Mouse (Mus musculus) kidney, adult 8-10 months (tissue): ENCODE measurements around the gene Gm20431.

Experiments
- DNase-seq, 2 experiments: peaks; one replicate each; pipeline ENCODE4 v3.0.0; 2022

Gm20431 gene

DNA sequence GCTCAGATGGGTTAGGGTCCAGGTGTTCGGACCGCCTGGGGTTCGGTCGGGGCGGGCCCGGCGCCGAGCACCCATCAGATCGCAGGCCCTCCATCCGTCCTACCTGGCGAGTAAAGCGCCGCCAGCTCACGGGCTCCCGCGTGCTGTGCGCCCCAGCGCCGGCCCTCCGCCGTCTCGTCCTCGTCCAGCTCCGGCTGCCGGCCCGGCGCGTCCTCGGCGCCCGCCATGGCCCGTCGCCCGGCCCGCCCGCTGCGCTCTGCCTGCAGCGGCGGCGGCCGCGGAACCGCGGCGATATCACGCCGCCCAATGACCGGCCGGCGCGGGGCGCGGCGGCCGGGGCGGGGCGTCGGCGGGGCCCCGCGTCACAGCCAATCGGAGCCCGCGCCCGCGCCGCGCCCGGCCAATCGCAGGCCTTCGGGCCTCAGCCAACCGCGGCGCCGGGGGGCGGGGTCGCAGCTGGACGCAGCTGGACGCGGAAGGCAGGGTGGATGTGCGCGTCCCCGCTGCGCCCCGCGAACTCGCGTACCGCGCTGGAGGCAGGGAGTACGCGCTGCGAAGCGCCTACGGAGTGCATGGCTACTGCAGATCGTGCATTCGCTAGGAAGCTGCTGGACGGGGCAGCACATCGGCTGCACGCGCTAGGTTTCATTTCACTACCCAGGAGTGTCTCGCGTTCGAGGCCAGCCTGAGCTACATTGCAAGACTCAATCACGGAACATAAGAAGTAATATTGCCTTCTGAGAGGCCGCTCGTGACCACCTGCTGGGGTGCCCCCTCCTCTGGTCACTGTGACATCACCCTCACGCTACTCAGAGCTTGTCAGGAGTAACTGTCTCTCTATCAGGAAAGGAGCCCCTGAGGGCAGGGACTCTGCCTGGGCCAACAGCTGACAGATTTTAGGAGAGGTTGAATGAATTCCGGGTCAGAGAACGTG is at the start of gene Gm20431:
Gene Gm20431 (minus strand): TSS at position 227 of the 934 bp plus-strand sequence.
- DNase-seq, result peak; percentile 93 to 94

DNA sequence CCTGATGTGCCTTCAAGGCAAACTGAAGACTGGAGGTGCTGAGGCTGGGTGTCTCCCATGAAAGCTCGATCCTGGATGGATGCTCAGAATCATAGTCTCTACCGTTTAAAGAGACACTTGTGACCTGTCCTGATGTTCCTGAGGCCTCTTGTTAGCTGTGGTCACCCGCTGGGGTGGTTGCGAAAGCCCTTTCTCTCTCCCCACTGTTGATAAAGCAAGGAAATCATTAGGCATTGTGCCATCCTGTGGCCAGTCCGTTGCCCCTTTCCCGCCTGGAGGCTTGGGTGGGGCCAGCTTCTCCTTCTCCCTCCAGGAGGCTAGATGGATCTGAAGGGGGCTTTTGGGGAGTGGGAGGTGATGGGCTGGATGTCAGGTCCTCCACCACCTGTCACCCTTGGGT is 49.3 kb upstream of the Gm20431 start:
- no peak for DNase-seq

- DNase-seq, result no peak
Measured at GRCm38 (mm10) chr2:167709969-167710368, 48.7 kb upstream of the Gm20431 start.

- DNase-seq, result no peak
Measured at GRCm38 (mm10) chr2:167708373-167708772, 47.1 kb upstream of the Gm20431 start.

- no peak for DNase-seq
Measured at GRCm38 (mm10) chr2:167706183-167706939, 45.1 kb upstream of the Gm20431 start.

GRCm38 (mm10) chr2:167704409-167704808 is 43.1 kb upstream of the Gm20431 start:
- DNase-seq, result peak in 1 of 2 experiments; percentile 40

DNA sequence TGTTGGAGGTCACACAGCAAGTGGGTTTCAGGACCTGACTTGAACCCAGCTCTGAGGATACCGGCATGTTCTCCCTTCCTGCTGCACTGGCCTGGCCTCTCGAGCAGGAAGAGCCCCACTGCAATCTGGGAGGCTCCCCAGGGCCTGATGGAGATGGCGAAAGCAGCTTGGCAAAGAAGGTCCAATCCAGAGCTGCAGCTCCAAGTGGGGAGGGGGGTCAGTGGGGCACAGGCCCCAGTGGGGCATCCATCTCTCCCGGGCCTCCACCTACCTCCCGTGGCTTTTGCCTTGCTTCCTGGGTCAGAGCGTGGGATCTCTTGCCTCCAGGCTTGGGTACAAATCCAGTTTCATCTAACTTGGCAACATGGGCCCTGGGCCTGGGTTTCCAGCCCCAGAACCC is 40.8 kb upstream of the Gm20431 start:
- no peak for DNase-seq

DNA sequence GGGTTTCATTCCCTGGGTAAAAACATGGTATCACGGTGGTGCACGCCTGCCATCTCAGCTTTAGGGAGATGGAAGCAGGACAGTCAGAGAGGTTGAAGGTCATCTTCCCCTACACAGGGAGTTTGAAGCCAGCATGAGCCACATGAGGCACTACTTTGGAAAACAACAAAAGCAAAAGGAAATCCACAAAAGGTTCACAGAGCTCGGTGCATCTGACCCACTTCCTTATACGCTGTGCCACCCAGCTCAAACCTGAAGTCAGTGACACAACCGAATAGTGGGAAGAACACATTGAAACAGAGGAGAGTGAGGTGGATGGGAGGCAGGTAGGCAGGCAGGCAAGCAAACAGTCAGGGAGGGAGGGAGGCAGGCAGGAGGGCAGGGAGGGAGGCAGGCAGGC is 40.2 kb upstream of the Gm20431 start:
- DNase-seq, result no peak

- no peak for DNase-seq
Measured at GRCm38 (mm10) chr2:167700018-167700417, 38.7 kb upstream of the Gm20431 start.

DNA sequence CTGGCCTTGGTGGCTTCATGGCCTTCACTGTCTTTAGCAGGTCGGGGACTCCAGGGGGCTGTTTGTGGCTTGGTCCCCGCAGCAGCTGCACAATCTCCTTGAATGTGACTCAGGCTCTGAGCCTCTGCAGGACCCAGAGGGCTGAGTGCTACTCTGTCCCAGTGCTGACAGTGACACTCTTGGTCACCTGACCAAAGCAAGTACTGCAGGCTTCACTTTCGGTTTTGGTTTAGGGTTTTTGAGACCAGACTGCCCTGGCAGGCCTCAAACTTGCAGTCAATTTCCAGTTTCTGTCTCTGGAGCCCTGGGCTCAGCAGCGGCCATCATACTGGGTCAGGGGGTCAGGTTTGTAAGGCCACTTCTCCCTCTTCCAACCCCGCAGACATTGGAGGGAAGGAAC is 36.6 kb upstream of the Gm20431 start:
- DNase-seq, result peak; percentile 63 to 65

GRCm38 (mm10) chr2:167696143-167696542 is 34.8 kb upstream of the Gm20431 start:
- no peak for DNase-seq

DNA sequence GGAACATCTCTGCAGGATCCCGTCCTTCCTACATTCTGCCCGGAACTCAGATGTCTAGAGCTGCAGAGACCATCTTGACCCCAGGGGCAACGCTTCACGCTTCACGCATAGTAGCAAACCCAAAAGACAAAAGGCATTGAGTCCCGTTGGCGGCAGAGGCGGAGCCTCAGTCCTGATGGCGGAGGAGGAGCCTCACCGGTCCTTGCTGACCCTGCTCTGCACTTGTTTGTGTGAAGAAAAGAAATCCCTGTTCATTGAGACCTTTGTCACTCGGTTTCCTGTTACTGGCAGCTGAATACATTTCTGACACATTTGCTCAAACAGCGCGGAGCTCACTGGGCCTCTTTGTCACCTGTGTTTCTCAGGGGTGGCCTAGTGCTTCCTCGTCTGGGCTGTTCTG is 34.2 kb upstream of the Gm20431 start:
- no peak for DNase-seq

GRCm38 (mm10) chr2:167694963-167695362 is 33.7 kb upstream of the Gm20431 start:
- DNase-seq, result no peak

DNA sequence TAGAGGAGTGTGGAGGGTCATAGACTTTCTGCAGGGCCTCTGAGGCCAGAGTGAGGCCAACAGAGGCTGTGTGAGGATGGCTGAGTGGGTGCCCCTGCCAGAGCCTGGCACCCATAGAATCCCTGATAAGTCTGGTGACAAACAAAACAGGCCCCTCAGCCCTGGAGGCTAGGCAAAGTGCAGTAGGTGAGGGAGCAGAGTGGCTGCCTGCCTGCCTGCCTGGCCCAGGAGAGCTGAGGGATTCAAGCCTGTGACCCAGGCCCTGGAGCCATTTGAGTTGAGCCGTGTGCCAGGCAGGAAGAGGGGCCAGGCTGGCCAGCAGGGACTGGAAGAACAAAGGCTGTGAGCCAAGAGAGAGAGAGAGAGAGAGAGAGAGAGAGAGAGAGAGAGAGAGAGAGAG is 32.9 kb upstream of the Gm20431 start:
- DNase-seq, result no peak

DNA sequence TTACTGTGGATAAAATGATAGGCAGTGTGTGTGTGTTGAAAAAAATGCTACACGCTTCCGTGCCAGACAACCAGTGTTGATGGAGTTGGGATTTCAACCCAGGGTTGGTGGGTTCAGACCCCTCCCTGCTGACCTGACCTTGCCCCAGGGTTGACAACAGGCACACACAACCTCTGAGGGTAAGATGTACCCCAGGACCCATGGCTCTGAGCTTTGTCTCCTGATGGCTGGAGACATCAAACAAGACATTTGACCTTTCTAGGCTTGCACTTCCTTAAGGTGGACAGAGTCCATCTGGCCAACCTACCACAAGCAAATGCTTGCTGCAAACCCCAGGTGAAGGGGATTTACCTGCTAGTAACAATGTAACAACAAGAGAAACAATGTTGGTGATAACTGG is 32.2 kb upstream of the Gm20431 start:
- no peak for DNase-seq

DNA sequence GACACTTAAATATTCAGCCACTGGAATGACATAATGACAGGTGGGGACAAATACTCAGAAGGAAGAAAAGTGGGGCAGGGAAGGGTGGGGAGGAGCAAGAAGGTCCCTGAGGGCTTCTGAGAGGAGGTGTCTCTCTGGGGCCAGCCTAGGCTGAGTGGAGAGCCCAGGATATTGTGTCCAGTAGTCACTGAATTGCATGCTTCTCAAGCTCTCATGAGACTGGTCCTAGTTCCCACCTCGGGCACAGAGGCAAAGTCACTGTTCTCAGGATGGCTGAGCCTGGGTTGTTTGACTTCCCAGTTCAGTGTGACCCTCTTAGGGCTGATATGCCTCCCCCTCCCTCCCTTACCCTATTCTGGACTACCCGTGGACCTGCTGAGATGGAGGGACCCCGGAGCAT is 31.5 kb upstream of the Gm20431 start:
- DNase-seq, result no peak

DNA sequence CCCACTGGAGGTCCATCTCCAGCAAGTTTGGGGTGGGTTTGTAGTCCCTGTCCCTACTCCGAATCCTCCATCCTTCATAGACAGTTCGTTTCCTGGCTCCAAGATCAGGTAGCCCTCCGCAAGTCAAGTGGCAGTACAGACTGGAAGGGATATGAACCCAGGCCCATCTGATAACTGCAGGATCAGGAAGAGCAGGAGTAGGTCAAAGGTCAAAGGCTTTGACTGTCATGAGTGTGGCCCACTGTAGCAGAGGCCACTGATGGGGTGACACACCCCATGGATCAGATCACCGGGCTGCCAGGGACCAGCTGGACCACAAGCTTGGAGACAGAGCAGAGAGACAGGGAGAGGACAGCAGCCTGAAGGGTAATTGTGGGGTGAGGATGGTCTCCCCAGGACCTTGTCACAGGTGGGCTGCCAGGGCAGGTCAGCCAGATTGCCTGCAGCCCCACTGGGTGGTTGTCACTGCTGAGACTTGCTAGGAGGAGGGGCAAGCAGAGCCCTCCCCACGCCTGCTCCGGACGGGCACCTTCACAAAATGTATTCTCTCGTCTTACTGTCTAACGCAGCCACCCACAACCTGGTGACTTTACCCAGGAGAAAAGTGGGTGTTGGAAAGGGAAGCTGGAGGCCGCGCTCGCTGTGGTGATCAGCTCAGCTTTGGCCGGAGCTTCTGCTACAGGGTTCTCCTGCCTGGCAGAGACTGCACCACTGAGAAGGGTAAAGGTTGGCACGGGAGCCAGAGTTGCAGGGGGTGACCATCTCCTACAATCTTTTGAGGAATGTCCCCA is 30.8 kb upstream of the Gm20431 start:
- no peak for DNase-seq

DNA sequence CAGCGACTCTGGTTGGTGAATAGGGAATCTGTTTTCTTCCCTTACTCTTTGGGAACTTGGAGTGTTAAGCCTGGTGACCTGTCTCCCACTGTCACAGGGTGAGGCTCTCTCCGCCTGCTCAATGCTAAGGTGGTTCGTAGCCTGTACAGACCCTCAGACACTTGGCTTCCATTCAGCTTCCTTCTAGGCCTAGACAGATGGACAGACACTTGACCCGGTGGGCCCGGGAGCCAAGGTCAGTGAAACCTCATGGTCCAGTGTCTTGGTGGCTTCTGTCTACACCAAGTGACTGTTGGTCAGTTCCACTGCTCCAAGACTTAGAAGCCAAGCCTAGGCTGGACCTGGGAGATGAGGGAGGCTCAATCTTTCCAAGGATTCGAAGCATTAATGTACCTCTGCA is 30.1 kb upstream of the Gm20431 start:
- DNase-seq, result no peak

DNA sequence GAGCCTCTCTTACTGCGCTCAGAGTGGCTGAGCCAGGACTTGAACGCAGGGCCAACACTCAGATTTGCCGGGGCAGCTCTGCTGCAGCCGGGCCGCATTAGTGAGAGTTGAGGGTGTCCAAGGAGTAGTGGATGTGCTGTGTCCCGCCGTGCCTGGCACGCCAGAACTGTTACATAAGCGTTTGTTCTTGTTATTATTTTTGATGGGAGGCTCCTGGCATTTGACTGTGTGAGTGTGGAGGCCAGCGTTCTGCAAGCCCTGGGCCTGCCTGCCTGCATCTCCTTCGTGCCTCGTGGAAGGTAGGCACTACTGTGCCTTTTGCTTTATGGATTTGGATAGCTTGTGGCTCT is 29.6 kb upstream of the Gm20431 start:
- DNase-seq, result peak in 1 of 2 experiments; percentile 62

GRCm38 (mm10) chr2:167690219-167690961 is 29.1 kb upstream of the Gm20431 start:
- DNase-seq, result no peak

DNA sequence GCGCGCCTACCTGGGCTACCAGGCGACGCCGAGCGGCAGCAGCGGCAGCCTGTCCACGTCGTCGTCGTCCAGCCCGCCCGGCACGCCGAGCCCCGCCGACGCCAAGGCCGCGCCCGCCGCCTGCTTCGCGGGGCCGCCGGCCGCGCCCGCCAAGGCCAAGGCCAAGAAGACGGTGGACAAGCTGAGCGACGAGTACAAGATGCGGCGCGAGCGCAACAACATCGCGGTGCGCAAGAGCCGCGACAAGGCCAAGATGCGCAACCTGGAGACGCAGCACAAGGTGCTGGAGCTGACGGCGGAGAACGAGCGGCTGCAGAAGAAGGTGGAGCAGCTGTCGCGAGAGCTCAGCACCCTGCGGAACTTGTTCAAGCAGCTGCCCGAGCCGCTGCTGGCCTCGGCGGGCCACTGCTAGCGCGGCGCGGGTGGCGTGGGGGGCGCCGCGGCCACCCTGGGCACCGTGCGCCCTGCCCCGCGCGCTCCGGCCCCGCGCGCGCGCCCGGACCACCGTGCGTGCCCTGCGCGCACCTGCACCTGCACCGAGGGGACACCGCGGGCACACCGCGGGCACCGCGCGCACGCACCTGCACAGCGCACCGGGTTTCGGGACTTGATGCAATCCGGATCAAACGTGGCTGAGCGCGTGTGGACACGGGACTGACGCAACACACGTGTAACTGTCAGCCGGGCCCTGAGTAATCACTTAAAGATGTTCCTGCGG is 28.4 kb upstream of the Gm20431 start, which contains the start of gene Tmem189:
Gene Tmem189 (minus strand): TSS at position 322 of the 718 bp plus-strand sequence.
- DNase-seq, result no peak
